Mouse (Mus musculus) thymus, adult 2 months (tissue): ENCODE data around the gene Cdh8.

Source experiments
- CTCF ChIP-seq: fragments of 200-500 bp; IDR thresholded peaks from 2 replicates; pipeline ENCODE4 v1.5.1; 2012; ENCODE audit warnings: mild to moderate bottlenecking, control low read depth, low read length, moderate library complexity, borderline replicate concordance; ENCODE audit not compliant: control insufficient read depth, poor library complexity, insufficient read depth; ENCODE audit errors: extremely low read depth
- POLR2A ChIP-seq: fragments of 200-500 bp; IDR thresholded peaks from 2 replicates; pipeline ENCODE4 v1.6.1; 2012; ENCODE audit warnings: mild to moderate bottlenecking, low read length, control low read depth, moderate library complexity; ENCODE audit not compliant: control insufficient read depth, poor library complexity, insufficient read depth; ENCODE audit errors: extremely low read depth

- no peak for TF ChIP-seq CTCF
- TF ChIP-seq POLR2A, result no peak
Measured at GRCm38 (mm10) chr8:99040423-99040822, 375.8 kb downstream of the Cdh8 start.
